Mouse (Mus musculus) intestine, postnatal 0 days (tissue): ENCODE data around the gene Chil1. TPM values are rescaled to one million over a fixed set of nuclear protein-coding genes. Genes with fewer than 3 reads are reported as not detected.

ENCODE experiments used
- ATAC-seq: fragments of 200-750 bp; cut with Nextera tagmentation; 2 replicates; pipeline ENCODE4 v1.8.0; 2017; ENCODE audit warnings: mild to moderate bottlenecking, moderate TSS enrichment, moderate library complexity
- H3K27ac ChIP-seq: fragments of 300-500 bp; sonication (generic); 2 replicates; pipeline ENCODE4 v1.5.1; 2014; ENCODE audit warnings: mild to moderate bottlenecking, low read depth, low read length, moderate library complexity
- H3K27me3 ChIP-seq: fragments of 300-500 bp; sonication (generic); replicated peaks from 2 replicates; pipeline ENCODE4 v1.6.1; 2014; ENCODE audit warnings: low read length, mixed read lengths; ENCODE audit not compliant: control insufficient read depth, insufficient read depth
- H3K36me3 ChIP-seq: fragments of 300-500 bp; sonication (generic); 2 replicates; pipeline ENCODE4 v1.6.1; 2014; ENCODE audit warnings: mild to moderate bottlenecking, moderate library complexity; ENCODE audit not compliant: control insufficient read depth, insufficient read depth
- H3K4me1 ChIP-seq: fragments of 300-500 bp; sonication (generic); replicated peaks from 2 replicates; pipeline ENCODE4 v1.6.1; 2014; ENCODE audit warnings: antibody characterized with exemption, low read length, mixed read lengths; ENCODE audit not compliant: control insufficient read depth, insufficient read depth
- H3K4me2 ChIP-seq: fragments of 300-500 bp; sonication (generic); replicated peaks from 2 replicates; pipeline ENCODE4 v1.6.1; 2014; ENCODE audit warnings: low read depth, mild to moderate bottlenecking, moderate library complexity
- H3K4me3 ChIP-seq: fragments of 300-500 bp; sonication (generic); 2 replicates; pipeline ENCODE4 v1.5.1; 2014; ENCODE audit warnings: low read depth, low read length
- H3K9ac ChIP-seq: fragments of 300-500 bp; sonication (generic); 2 replicates; pipeline ENCODE4 v1.6.1; 2014; ENCODE audit warnings: mild to moderate bottlenecking, low read depth, low read length
- H3K9me3 ChIP-seq: fragments of 300-500 bp; sonication (generic); 2 replicates; pipeline ENCODE4 v1.6.1; 2016; ENCODE audit warnings: mixed run types; ENCODE audit not compliant: control insufficient read depth
- CTCF ChIP-seq: sonication (generic); IDR thresholded peaks from 2 replicates; pipeline ENCODE4 v1.5.1; 2016; ENCODE audit warnings: low read depth, mild to moderate bottlenecking, control low read depth, antibody characterized with exemption, moderate library complexity
- WGBS: fragments of 180-500 bp; shearing (Covaris S2); extraction: QIAGEN DNeasy Blood & Tissue Kit; methylation state at CpG from one replicate; pipeline ENCODE4 v1.1.7; 2014; 5-methylcytosine and 5-hydroxymethylcytosine counted together
- polyA plus RNA-seq: library from polyadenylated mRNA; unstranded; fragments of >200 nt; fragmentation: Nextera tagmentation; extraction: Ambion mirVana; gene quantifications from 2 replicates; pipeline ENCODE4 v1.2.1, GENCODE M21; 2015

The Chil1 gene
- polyA plus RNA-seq, 1 experiment from 2014 or later = 0.99 TPM

DNA sequence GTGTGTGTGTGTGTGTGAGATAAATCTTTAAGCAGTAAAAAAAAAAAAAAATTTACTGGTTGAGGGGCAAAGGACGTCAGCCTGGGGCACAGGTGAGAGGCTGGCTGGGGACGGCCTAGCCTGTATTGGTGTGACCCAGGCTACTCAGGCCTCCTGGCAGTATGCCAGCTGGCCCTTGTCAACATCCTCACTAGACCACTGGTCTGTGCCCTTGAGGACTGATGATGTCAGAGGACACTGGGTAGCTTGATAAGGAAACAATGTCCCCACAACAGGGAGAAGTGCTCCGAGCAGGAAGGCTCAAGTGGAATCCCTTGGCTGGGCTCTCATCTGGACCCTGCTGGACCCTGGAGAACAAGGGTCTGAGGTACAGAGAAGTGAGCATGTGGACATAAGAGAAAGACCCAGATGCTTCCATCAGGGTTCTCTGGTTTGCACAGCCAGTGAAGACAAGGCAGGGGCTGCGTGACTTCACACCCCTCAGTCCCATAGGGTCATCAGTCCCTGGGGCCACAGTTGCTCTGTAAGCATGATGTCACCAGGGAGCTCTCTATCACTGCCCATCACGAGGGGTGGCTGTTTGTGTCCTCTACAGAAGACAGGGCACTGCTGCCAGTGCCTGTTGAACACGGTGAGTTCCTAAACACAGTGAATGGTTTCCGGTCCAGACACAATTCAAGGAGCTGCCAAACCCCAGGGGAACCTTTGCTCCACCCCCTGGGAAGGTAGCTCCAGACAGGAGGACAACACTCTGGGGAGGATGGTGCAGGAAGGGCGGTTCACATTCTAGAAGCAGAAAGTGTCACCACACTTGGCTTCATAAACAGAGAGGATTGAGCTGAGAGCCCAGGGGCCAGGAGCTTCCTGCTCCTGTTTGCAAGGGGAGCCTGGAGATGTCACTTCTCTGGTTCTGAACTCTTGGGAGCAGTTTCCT is 40.4 kb downstream of the Chil1 start:
- WGBS = 44% methylated on average over 8 of the region's 8 CpGs
- TF ChIP-seq CTCF = no peak
- no peaks in the 10 kb centered on the region for H3K36me3 ChIP-seq
- no peak overlapping the region for H3K27ac ChIP-seq
- H3K9ac ChIP-seq = no peak overlapping the region
- H3K4me1 ChIP-seq = no peaks in the 10 kb centered on the region
- no peaks in the 10 kb centered on the region for H3K9me3 ChIP-seq
- no peaks in the 10 kb centered on the region for H3K27me3 ChIP-seq
- ATAC-seq = peak; percentile 22
- no peak overlapping the region for H3K4me3 ChIP-seq
- no peak overlapping the region for H3K4me2 ChIP-seq

DNA sequence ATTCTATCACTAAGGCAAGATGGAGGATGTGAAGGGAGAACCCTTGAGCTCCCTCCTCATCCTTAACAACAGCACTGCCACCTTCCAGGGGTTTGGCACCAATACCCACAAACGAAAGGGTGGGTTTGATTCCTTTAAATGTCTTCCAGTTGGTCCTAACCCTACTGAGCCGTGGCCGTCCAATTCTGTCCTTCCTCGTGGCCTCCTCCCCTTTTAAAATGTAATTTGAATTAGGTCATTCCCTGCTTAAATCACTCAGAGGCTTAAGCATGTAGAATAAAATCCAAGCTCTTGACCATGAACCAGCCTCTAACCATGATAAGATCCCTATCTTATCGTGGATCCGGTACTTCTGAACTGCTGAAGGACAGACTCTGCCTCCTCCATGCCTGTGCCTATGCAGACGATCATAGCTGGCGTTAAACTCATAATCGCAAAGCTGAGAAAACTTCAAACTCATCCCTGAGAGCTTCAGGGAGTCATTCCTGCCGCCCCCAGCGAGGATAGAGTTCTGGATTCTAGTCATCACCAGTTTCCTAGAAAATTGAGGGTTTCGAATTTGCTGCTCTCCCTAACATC is 42.8 kb downstream of the Chil1 start:
- Histone ChIP-seq H3K9ac (no peak overlapping the region), H3K4me2 (no peak overlapping the region), H3K27me3 (no peaks in the 10 kb centered on the region), H3K4me3 (no peak overlapping the region), H3K27ac (no peak overlapping the region), H3K4me1 (no peaks in the 10 kb centered on the region), H3K36me3 (no peaks in the 10 kb centered on the region), H3K9me3 (no peaks in the 10 kb centered on the region)
- WGBS = 76% methylated on average over 12 of the region's 12 CpGs
- TF ChIP-seq CTCF = no peak
- ATAC-seq = no peak

DNA sequence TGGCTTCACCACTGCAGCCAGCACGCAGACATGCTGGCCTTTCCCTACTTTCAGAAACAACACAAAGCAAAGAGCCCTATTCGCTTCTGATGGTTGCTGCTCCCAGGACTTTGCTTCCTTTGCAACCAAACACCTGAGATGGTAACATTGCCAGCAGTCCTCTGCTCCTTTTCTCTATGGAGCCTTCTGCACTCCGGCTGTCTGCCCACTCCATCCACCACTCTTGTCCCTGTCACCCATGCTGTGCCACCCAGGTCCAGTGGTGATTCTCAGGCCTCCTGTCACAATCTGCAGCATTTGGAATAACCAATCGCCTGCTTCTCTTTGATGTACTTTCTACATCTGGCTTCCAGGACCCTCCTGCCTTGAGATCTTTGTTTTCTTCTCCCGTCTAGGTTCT is 43.4 kb downstream of the Chil1 start:
- H3K9me3 ChIP-seq = no peaks in the 10 kb centered on the region
- ATAC-seq = no peak

DNA sequence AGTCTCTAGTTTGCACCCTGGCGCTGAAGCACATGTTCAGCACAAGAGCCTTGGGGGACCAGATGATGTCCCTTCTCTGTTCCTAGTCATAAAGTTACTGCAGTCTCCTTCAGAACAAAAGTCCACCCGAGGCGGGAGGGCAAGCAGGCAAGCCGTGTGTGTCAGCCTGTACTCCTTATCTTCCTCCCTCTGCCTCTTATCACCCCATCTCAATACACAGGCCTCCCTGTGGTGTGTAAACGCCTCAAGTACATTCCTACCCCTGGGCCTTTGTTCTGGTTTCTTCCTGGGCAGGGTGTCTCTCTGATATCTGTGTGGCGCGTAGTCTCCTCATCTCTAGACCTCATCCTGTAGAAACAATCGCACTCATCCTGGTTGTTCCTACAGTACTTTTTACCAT is 44.8 kb downstream of the Chil1 start:
- Histone ChIP-seq H3K27ac (no peak overlapping the region), H3K9ac (no peak overlapping the region), H3K36me3 (no peaks in the 10 kb centered on the region), H3K4me2 (no peak overlapping the region), H3K4me3 (no peak overlapping the region), H3K27me3 (no peaks in the 10 kb centered on the region), H3K9me3 (no peaks in the 10 kb centered on the region), H3K4me1 (no peaks in the 10 kb centered on the region)
- ATAC-seq = peak; percentile 60
- 38% methylated on average over 8 of the region's 8 CpGs for WGBS
- no peak for TF ChIP-seq CTCF

More for the DNA sequence above, 43.4 kb downstream of the Chil1 start:
- H3K27ac ChIP-seq = no peak overlapping the region
- no peaks in the 10 kb centered on the region for H3K4me1 ChIP-seq
- TF ChIP-seq CTCF = no peak
- H3K36me3 ChIP-seq = no peaks in the 10 kb centered on the region
- H3K27me3 ChIP-seq = no peaks in the 10 kb centered on the region
- 95% methylated on average over 5 of the region's 5 CpGs for WGBS
- no peak overlapping the region for H3K4me3 ChIP-seq
- H3K9ac ChIP-seq = no peak overlapping the region
- H3K4me2 ChIP-seq = no peak overlapping the region

DNA sequence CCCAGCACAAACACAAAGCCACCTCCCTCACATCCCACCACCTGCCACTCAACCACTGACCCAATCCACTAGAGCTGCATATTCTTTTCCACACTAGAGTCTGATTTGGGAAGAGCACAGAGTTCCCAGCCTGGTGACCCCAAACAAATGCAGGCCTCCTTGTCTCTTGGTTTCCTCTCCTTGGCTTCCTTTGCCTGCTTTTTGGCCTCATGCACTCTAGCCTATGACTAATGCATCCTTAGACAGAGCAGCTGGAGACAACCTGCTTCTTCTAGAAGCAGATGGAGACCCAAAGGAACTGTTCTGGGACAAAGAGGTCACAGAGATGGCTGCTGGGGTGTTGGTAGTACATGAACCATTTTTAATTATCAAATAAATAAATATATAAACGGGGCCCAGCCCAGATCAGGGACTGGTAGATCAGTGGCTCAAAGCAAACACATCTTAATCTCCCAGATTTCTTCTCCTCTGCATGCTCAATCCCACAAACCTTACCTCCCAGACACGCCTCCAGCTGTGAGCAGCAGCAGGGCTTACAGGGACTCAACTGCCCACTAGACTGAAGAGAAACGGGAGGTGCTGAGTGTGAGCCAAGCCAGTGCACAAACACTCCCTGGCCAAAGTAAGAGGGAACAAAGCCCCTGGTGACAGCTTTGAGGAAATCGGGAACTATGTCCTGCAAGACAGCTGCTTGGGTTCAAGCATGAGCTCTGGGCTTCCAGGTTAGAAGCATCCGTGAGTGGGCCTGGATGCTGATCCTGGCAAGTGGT is 48.0 kb downstream of the Chil1 start:
- WGBS = 67% methylated on average over 5 of the region's 5 CpGs
- ATAC-seq = no peak
- no peaks in the 10 kb centered on the region for H3K36me3 ChIP-seq
- H3K4me2 ChIP-seq = no peak overlapping the region
- H3K4me3 ChIP-seq = no peak overlapping the region
- TF ChIP-seq CTCF = no peak
- H3K27ac ChIP-seq = no peak overlapping the region
- peaks cover 13% of the 10 kb centered on the region for H3K27me3 ChIP-seq
- H3K9me3 ChIP-seq = no peaks in the 10 kb centered on the region
- H3K9ac ChIP-seq = no peak overlapping the region
- H3K4me1 ChIP-seq = 0 out of 2 replicates have a peak, but pooled peaks cover 7% of the 10 kb centered on the region

DNA sequence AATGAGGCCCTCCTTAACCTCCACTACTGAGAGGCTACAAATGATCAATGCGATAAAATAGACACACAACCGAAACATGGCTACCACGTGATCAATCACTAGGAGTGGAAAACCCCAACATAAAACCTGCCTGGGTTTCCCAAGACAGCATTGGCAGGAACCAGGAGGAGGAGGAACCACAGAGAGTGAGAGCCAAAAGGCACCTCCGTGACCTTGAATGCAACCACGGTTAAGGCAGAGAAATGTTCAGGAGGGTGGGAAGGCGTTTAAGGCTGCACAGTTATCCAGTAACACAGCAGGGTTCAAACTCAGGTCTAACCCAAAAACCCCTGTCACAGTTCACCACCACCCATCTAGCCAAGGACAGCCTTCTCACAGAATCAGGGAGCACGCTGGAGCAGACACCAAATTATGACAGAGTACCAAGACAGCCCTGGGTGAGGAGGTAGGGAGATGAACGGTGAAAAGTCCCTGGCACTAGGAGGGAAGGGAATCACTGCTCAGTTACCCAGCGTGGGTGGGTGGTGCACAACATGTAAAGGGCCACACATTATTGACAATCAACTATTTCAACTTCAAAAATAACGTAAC is 48.8 kb downstream of the Chil1 start:
- no peaks in the 10 kb centered on the region for H3K36me3 ChIP-seq
- peaks cover 20% of the 10 kb centered on the region for H3K27me3 ChIP-seq
- 0 out of 2 replicates have a peak, but pooled peaks cover 7% of the 10 kb centered on the region for H3K4me1 ChIP-seq
- H3K27ac ChIP-seq = no peak overlapping the region
- no peaks in the 10 kb centered on the region for H3K9me3 ChIP-seq
- ATAC-seq = no peak
- H3K4me2 ChIP-seq = no peak overlapping the region
- H3K9ac ChIP-seq = no peak overlapping the region
- TF ChIP-seq CTCF = no peak
- H3K4me3 ChIP-seq = no peak overlapping the region
- WGBS = 81% methylated on average over 10 of the region's 10 CpGs
